Mouse (Mus musculus): ENCODE results near the gene Lin9.
"Not testable (repeated sequence)": the region's sequence is repeated elsewhere in the genome, so short reads cannot be mapped to it uniquely, and the experiment has no call there.

The Lin9 gene

DNA sequence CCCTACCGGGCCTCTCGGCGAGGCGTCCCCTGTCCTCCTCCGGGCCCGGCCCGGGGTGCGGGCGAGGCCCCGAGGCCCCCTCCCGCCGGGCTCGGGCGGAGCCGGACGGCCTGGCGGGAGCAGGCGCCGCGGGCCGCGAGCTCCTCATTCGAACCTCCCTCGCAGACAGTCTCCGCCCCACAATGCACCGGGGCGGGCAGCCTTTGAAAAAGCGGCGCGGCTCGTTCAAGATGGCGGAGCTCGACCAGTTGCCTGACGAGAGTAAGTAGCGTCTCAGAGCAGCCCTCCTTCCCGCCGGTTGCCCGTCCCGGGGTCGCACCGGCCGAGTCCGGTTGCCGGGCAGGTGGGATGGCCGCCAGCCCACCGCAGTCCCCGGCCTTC lies at the start of gene Lin9:
TSS of gene Lin9 (plus strand) at position 14 of the 381 bp plus-strand sequence.
- peak; percentile 94 for DNase-seq

- DNase-seq, result no peak
Observed at GRCm38 (mm10) chr1:180600578-180600977, 40.4 kb upstream of the Lin9 start.

GRCm38 (mm10) chr1:180601806-180602205 lies 39.1 kb upstream of the Lin9 start:
- no peak for DNase-seq

DNA sequence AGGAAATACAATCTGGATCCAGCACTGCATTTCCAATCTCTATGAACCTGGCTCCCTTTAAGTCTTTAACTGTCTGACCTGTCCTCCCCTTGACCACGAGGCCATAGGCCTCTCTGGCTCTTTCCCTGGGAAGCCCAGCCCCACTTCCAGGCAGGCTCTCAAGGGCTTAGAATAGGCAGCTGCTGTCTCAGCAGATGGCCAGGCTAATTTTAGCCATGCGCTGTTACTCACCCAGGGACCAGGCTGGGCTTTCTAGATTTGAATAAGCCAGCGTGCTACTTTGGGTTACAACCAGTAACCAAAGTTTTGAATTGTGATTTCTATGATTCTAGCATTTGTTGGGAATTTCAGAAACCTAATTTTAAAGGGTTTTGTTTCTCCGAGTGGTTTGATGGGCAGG lies 36.4 kb upstream of the Lin9 start:
- DNase-seq, result peak; percentile 20

DNA sequence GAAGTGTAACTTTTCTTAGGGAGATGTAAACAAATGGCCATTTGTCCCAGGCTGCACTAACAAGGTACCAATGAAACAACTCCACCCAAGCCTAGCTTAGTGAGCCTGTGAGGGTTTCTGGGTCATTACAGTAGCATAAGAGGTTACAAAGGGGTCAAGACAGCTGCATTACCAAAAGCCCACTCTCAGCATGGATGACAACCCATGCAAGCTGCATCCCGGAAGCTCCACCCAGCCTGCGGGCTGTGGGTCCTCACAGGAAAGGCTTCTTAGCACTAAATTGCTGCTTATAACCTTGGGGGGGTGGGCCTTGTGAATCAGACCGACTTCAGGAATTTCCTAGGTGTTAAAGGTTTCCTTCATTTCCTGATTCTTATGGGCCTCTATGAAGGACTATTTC lies 34.8 kb upstream of the Lin9 start:
- no peak for DNase-seq

DNA sequence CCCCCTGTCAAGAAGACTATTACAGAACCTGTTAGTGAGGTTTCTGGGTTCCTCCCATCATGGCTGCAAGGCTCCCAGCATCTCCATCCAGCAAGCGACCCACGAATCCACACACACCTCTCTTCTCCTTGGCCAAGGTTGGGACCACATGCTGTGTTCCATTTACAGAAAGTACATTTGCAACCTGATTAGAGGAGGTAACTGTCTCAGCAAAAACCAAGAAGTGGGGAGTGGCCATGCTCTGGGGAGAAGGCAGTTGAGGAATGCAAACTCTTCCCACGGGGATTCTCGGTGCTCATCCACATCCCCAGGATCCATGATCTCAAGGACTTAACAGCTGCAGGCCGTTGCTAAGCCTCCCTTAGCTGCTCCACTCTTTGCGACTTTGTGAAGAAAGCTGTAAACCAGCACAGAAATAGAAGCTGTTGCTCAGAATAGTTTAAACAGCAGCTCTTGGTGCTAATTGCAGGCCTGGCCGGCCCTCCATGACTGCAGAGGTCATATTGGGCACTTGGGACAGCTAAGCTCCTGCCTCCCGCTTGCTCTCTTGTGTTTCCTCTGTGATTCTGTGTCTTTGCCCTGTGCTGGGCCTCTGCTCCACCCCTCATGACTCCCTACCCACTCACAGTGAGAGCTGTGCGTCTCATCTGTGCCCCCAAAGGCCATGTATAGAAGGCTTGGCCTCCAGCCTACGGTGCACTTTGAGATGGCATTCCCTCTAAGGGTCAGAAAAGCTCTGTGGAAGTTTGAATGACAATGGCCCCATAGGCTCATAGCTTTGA lies 34.0 kb upstream of the Lin9 start:
- no peak for DNase-seq

GRCm38 (mm10) chr1:180607578-180607879 lies 33.4 kb upstream of the Lin9 start:
- DNase-seq, result no peak

DNA sequence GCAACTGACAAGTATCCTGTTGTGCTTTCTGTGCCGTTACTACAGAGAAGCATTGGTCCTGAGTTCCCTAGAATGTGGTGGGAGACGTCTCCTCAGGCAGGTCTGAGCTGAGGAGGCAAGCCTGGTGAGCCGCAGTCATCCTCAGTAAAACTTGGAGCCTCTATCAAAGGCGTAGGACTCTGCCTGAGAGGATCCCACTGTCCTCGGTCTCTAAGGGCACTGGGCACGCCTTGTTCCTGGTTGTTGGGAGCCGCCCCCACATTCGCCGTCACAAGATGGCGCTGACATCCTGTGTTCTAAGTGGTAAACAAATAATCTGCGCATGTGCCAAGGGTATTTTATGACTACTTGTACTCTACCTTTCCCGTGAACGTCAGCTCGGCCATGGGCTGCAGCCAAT lies 29.1 kb upstream of the Lin9 start:
- DNase-seq, result not testable (repeated sequence)

- no peak for DNase-seq
Observed at GRCm38 (mm10) chr1:180616762-180617161, 24.2 kb upstream of the Lin9 start.

DNA sequence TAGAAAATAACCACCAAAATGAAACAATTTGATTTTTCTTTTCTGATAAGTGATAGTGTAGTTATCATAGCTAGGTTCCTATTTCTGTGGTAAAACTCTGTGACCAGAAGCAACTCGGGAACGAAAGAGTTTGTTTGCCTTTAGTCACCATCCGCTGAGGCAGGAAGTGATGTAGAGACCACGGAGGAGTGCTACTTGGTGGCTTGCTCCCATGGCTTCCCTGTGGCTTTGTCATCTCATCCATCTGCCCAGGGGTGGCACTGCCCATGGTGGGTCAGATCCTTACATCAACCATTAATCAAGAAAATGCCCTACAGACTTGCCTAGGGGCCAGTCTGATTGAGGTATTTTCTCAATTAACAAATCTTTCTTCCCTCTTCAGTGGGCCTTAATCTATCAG lies 18.6 kb upstream of the Lin9 start:
- DNase-seq, result no peak

GRCm38 (mm10) chr1:180623911-180624310 lies 17.0 kb upstream of the Lin9 start:
- no peak for DNase-seq

GRCm38 (mm10) chr1:180626141-180626540 lies 14.8 kb upstream of the Lin9 start:
- DNase-seq, result peak; percentile 74

GRCm38 (mm10) chr1:180637796-180638195 lies 3.2 kb upstream of the Lin9 start:
- not testable (repeated sequence) for DNase-seq

GRCm38 (mm10) chr1:180639416-180640401 lies 1.2 kb upstream of the Lin9 start:
- no peak for DNase-seq

DNA sequence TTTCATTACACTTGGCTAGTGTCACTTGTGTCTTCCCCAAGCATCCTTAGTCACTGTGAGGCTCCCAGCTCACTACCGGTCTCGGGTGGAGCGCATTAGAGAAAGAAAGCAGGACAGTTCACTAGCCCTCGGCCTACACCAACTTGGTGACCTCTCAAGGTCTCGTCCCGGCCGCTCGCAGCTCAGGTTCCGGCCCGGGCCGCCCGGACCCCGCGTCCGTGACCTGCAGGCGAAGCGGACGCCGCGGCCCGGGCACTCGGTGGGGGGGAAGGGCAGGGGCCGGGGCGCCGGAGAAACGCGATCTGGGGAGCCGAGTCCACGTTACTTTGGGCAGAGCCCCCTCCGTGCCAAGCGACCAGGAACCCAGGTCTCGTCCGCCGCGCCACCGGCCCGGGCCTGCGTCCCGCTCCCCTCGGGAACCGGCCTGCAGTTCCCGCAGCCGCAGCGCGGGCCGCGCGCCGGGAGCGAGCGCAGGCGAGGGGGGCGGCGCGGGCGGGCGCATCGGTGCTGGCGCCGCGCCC lies 285 bp upstream of the Lin9 start:
- DNase-seq, result peak; percentile 35

DNA sequence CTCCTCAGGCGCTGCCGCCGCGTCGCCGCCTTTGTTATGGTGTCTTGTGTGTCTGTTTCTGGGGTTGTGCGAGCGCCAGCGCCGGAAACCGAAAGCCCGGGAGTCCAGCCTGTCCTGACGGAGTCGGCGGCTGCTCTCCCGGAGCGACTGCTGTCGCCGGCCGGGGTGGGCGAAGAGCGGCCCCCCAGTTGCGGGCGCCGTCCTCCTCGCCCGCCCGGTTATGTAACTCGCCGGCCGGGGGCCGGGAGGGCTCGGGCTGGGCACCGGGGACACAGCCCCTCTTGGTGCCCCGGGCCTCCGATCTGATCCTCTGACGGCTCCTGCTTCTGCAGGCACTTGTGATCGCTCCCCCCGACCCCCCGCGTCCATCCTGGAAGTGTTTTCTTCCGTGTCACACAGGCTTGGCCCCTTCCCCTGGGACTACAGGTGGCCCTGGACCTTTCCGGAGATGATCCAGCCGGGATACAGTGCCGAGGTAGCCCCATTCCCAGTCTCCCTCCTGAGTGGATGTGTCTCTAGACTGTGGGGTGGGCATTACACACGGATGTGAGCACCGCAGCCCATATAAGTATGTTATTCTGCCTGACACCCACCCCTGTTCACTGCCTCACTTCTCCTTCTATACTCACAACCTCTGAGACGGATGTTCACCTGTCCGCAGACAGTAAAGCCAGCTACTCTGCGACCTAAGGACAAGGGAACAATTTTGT lies 723 bp downstream of the Lin9 start:
- peak; percentile 14 for DNase-seq

- DNase-seq, result no peak
Observed at GRCm38 (mm10) chr1:180642228-180642564, 1.2 kb downstream of the Lin9 start.

GRCm38 (mm10) chr1:180691284-180691683 lies 50.3 kb downstream of the Lin9 start:
- no peak for DNase-seq

GRCm38 (mm10) chr1:180696626-180697352 lies 55.8 kb downstream of the Lin9 start, which contains the start of gene Mixl1:
Gene Mixl1 (minus strand): TSS chr1:180697034.
- DNase-seq, result peak; percentile 17

DNA sequence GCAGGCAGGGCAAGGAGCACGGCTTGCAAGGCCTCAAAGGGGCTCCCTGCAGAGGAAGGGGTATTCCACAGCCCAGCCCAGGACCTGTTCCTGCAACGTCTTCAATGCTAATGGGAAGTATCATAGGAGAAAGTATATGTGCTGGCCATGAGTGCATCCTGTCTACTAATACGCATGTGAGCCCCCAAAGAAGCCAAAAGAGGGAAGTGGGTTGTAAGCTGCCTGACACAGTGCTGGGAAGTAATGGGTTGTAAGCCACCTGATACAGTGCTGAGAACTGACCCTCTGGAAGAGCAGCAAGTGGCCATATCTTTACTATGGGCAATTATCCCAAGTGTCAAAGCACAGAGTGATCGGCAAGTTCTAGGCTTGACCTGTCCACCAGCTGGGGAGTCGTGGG lies 57.1 kb downstream of the Lin9 start:
- DNase-seq, result no peak

GRCm38 (mm10) chr1:180703400-180703799 lies 62.5 kb downstream of the Lin9 start:
- DNase-seq, result peak; percentile 55

DNA sequence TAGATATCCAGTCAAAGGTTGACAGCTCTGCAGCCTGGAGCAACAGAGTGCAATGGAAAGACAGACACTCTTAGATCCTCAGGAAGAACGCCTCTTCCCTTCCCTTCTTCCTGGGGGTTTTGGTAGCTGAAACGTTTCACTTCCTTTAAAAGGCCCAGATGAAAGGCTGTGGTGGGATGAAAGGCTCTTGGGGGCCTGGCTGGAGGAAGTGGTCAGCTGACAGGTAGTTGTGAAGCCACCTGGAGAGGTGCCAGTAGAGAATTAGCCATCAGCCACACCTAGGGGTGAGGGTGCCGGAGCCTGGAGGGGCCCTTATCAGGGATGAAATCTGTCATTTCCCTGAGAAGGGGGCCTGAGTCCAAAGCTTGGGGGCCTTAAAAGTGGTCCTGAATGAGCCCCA lies 66.4 kb downstream of the Lin9 start:
- DNase-seq, result no peak

All from lung, postnatal 10 days (tissue).